Mouse (Mus musculus): ENCODE measurements around the gene Mapre1. TPM values are rescaled to one million over a fixed set of nuclear protein-coding genes. Genes with fewer than 3 reads are reported as not detected.
A peak's percentile ranks its signal among the peaks of the same experiment; 100 is the strongest.
"Not testable (repeated sequence)": the region's sequence is repeated elsewhere in the genome, so short reads cannot be mapped to it uniquely, and the experiment has no call there.

The Mapre1 gene
- polyA plus RNA-seq, 1 experiment from 2014 or later = 257 TPM

- peak within 1 kb of the TSS; percentile 38 for H3K4me3 ChIP-seq
- H3K9me3 ChIP-seq = no peaks in the 10 kb centered on the region
- H3K4me2 ChIP-seq = peak within 1 kb of the TSS; percentile 84
- peak within 1 kb of the TSS; percentile 32 for H3K9ac ChIP-seq
- 35% methylated on average over 12 of the region's 12 CpGs for WGBS
- peaks cover 13% of the 10 kb centered on the region for H3K4me1 ChIP-seq
- no peaks in the 10 kb centered on the region for H3K27me3 ChIP-seq
- no peak within 1 kb of the TSS for H3K27ac ChIP-seq
- H3K36me3 ChIP-seq = no peaks in the 10 kb centered on the region
- peak; percentile 43; the same call in 1 of the 2 replicates for ATAC-seq (ENCODE audit: borderline replicate concordance, extremely low read depth, low FRiP score, low TSS enrichment)
These were observed 38.4 kb downstream of the Mapre1 start, which contains the start of gene Efcab8 for GRCm38 (mm10) chr2:153779394-153779981. Gene Efcab8 (plus strand): TSS chr2:153779931.

- H3K9me3 ChIP-seq = no peaks in the 10 kb centered on the region
- H3K27ac ChIP-seq = no peak overlapping the region
- H3K4me2 ChIP-seq = no peak overlapping the region
- no peak for ATAC-seq (ENCODE audit: borderline replicate concordance, extremely low read depth, low FRiP score, low TSS enrichment)
- no peak overlapping the region for H3K4me3 ChIP-seq
- H3K36me3 ChIP-seq = no peaks in the 10 kb centered on the region
- no peaks in the 10 kb centered on the region for H3K27me3 ChIP-seq
- 87% methylated on average over 4 of the region's 4 CpGs for WGBS
- no peak overlapping the region for H3K9ac ChIP-seq
- peaks cover 17% of the 10 kb centered on the region for H3K4me1 ChIP-seq
These were observed 40.1 kb downstream of the Mapre1 start for GRCm38 (mm10) chr2:153781181-153781580.

- ATAC-seq (ENCODE audit: borderline replicate concordance, extremely low read depth, low FRiP score, low TSS enrichment) = no peak
These were observed 43.6 kb downstream of the Mapre1 start for GRCm38 (mm10) chr2:153784668-153785067.

GRCm38 (mm10) chr2:153793366-153793765, 52.3 kb downstream of the Mapre1 start:
- H3K4me3 ChIP-seq = no peak overlapping the region
- H3K4me2 ChIP-seq = no peak overlapping the region
- H3K27ac ChIP-seq = no peak overlapping the region
- no peak for ATAC-seq (ENCODE audit: borderline replicate concordance, extremely low read depth, low FRiP score, low TSS enrichment)
- no peak overlapping the region for H3K9ac ChIP-seq
- H3K4me1 ChIP-seq = no peaks in the 10 kb centered on the region
- H3K27me3 ChIP-seq = no peaks in the 10 kb centered on the region
- H3K9me3 ChIP-seq = no peaks in the 10 kb centered on the region
- H3K36me3 ChIP-seq = no peaks in the 10 kb centered on the region

More at GRCm38 (mm10) chr2:153784668-153785067, 43.6 kb downstream of the Mapre1 start:
- no peaks in the 10 kb centered on the region for H3K36me3 ChIP-seq
- no peak overlapping the region for H3K4me2 ChIP-seq
- H3K4me3 ChIP-seq = no peak overlapping the region
- no peaks in the 10 kb centered on the region for H3K9me3 ChIP-seq
- no peaks in the 10 kb centered on the region for H3K27me3 ChIP-seq
- H3K9ac ChIP-seq = no peak overlapping the region
- 89% methylated on average over 2 of the region's 2 CpGs for WGBS
- H3K4me1 ChIP-seq = peaks cover 6% of the 10 kb centered on the region; the same call in 1 of the 2 replicates
- no peak overlapping the region for H3K27ac ChIP-seq

- WGBS = 49% methylated on average over 5 of the region's 5 CpGs
- ATAC-seq (ENCODE audit: borderline replicate concordance, extremely low read depth, low FRiP score, low TSS enrichment) = 0 out of 2 replicates have a peak, but pooled peaks have one; percentile 15
- H3K4me1 ChIP-seq = no peaks in the 10 kb centered on the region
- no peak overlapping the region for H3K27ac ChIP-seq
- H3K9me3 ChIP-seq = no peaks in the 10 kb centered on the region
- H3K9ac ChIP-seq = no peak overlapping the region
- no peak overlapping the region for H3K4me2 ChIP-seq
- no peaks in the 10 kb centered on the region for H3K36me3 ChIP-seq
- H3K27me3 ChIP-seq = no peaks in the 10 kb centered on the region
- no peak overlapping the region for H3K4me3 ChIP-seq
These were observed 54.0 kb downstream of the Mapre1 start for GRCm38 (mm10) chr2:153795090-153795489.

- not testable (repeated sequence) for H3K27ac ChIP-seq; H3K4me3 ChIP-seq; ATAC-seq (ENCODE audit: borderline replicate concordance, extremely low read depth, low FRiP score, low TSS enrichment); H3K27me3 ChIP-seq; H3K36me3 ChIP-seq; H3K9ac ChIP-seq; H3K4me1 ChIP-seq; H3K9me3 ChIP-seq; H3K4me2 ChIP-seq
These were observed 66.4 kb downstream of the Mapre1 start for GRCm38 (mm10) chr2:153807464-153807863.

GRCm38 (mm10) chr2:153808146-153808545, 67.1 kb downstream of the Mapre1 start:
- 71% methylated on average over 8 of the region's 8 CpGs for WGBS
- no peak overlapping the region for H3K4me2 ChIP-seq
- H3K4me3 ChIP-seq = no peak overlapping the region
- H3K36me3 ChIP-seq = no peaks in the 10 kb centered on the region
- ATAC-seq (ENCODE audit: borderline replicate concordance, extremely low read depth, low FRiP score, low TSS enrichment) = no peak
- H3K9ac ChIP-seq = no peak overlapping the region
- no peak overlapping the region for H3K27ac ChIP-seq
- H3K9me3 ChIP-seq = no peaks in the 10 kb centered on the region
- no peaks in the 10 kb centered on the region for H3K27me3 ChIP-seq
- no peaks in the 10 kb centered on the region for H3K4me1 ChIP-seq

- Histone ChIP-seq H3K9ac (no peak overlapping the region), H3K27me3 (no peaks in the 10 kb centered on the region), H3K4me2 (no peak overlapping the region), H3K27ac (no peak overlapping the region), H3K4me1 (no peaks in the 10 kb centered on the region), H3K9me3 (no peaks in the 10 kb centered on the region), H3K36me3 (no peaks in the 10 kb centered on the region), H3K4me3 (no peak overlapping the region)
- WGBS = 63% methylated on average over 6 of the region's 6 CpGs
- ATAC-seq (ENCODE audit: borderline replicate concordance, extremely low read depth, low FRiP score, low TSS enrichment) = no peak
These were observed 67.8 kb downstream of the Mapre1 start for GRCm38 (mm10) chr2:153808841-153809240.

GRCm38 (mm10) chr2:153809921-153810320, 68.8 kb downstream of the Mapre1 start:
- ATAC-seq (ENCODE audit: borderline replicate concordance, extremely low read depth, low FRiP score, low TSS enrichment) = no peak
- Histone ChIP-seq H3K4me2 (no peak overlapping the region), H3K27ac (no peak overlapping the region), H3K4me1 (no peaks in the 10 kb centered on the region), H3K27me3 (no peaks in the 10 kb centered on the region), H3K4me3 (no peak overlapping the region), H3K9ac (no peak overlapping the region), H3K9me3 (no peaks in the 10 kb centered on the region), H3K36me3 (no peaks in the 10 kb centered on the region)
- WGBS = 38% methylated on average over 3 of the region's 3 CpGs

- 63% methylated on average over 2 of the region's 2 CpGs for WGBS
- Histone ChIP-seq H3K27me3 (no peaks in the 10 kb centered on the region), H3K36me3 (no peaks in the 10 kb centered on the region), H3K4me2 (no peak overlapping the region), H3K27ac (no peak overlapping the region), H3K4me1 (0 out of 2 replicates have a peak, but pooled peaks cover 4% of the 10 kb centered on the region), H3K4me3 (no peak overlapping the region), H3K9me3 (no peaks in the 10 kb centered on the region), H3K9ac (no peak overlapping the region)
- ATAC-seq (ENCODE audit: borderline replicate concordance, extremely low read depth, low FRiP score, low TSS enrichment) = no peak
These were observed 81.0 kb downstream of the Mapre1 start for GRCm38 (mm10) chr2:153822005-153822543.
